Mouse (Mus musculus): ENCODE measurements around the gene Pear1.

DNA sequence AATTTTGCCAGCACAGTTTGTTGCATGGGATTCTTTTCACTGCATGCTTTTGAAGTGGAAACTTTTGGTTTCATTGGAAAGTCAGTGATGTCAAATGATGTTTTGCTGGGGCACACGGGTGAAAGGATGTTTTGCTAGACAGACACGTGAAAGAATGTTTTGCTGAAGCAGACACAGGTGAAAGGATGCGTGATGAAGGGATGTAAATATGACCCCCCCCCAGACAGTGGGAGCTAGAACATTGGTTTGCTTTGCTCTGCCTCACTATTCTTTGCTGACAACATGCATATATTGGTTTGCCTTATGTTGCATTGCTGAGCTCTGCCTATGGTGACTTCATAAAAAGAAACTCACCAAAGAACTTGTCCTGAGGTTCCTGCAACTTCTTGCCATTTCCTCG is 20.9 kb upstream of the Pear1 start:
- TF ChIP-seq GATA1 (IDR thresholded peaks at IDR 0.05; ENCODE audit: borderline replicate concordance, low read length) (no peak), FLI1 (IDR thresholded peaks at IDR 0.05; ENCODE audit: low read length) (no peak)

All from megakaryocyte, embryonic 14.5 days (primary cell).